Mouse (Mus musculus) testis, adult 2 months (tissue): ENCODE measurements at regions not wholly inside any gene's neighbourhood (a gene's known extent, or its start where the extent isn't known, plus 50 kb on each side); places are given as distances from the start of the nearest gene placed in this dataset.

Experiments used
- H3K27ac ChIP-seq: fragments of 200-500 bp; 2 replicates; pipeline ENCODE4 v1.5.1; 2012; ENCODE audit warnings: low read depth, low read length; ENCODE audit not compliant: control insufficient read depth, insufficient read depth
- H3K27me3 ChIP-seq: fragments of 200-500 bp; 2 replicates; pipeline ENCODE4 v1.6.1; 2012; ENCODE audit warnings: mild to moderate bottlenecking, low read length, moderate library complexity; ENCODE audit not compliant: control insufficient read depth, insufficient read depth
- H3K36me3 ChIP-seq: fragments of 200-500 bp; 2 replicates; pipeline ENCODE4 v1.6.1; 2012; ENCODE audit warnings: mild to moderate bottlenecking, low read length; ENCODE audit not compliant: control insufficient read depth, insufficient read depth
- H3K4me1 ChIP-seq: fragments of 200-500 bp; 2 replicates; pipeline ENCODE4 v1.6.1; 2012; ENCODE audit warnings: low read length; ENCODE audit not compliant: control insufficient read depth, insufficient read depth
- H3K4me3 ChIP-seq: fragments of 200-500 bp; 2 replicates; pipeline ENCODE4 v1.5.1; 2012; ENCODE audit warnings: low read depth, mild to moderate bottlenecking, low read length, moderate library complexity, mixed read lengths; ENCODE audit not compliant: control insufficient read depth
- CTCF ChIP-seq: fragments of 200-500 bp; IDR thresholded peaks from 2 replicates; pipeline ENCODE4 v1.5.1; 2012; ENCODE audit warnings: low read depth, mild to moderate bottlenecking, inconsistent platforms, low read length, moderate library complexity; ENCODE audit not compliant: control insufficient read depth, insufficient read depth, insufficient replicate concordance
- POLR2A ChIP-seq: fragments of 200-500 bp; IDR thresholded peaks from 2 replicates; pipeline ENCODE4 v1.6.1; 2012; ENCODE audit warnings: low read depth, mild to moderate bottlenecking, inconsistent platforms, low read length, moderate library complexity; ENCODE audit not compliant: control insufficient read depth

DNA sequence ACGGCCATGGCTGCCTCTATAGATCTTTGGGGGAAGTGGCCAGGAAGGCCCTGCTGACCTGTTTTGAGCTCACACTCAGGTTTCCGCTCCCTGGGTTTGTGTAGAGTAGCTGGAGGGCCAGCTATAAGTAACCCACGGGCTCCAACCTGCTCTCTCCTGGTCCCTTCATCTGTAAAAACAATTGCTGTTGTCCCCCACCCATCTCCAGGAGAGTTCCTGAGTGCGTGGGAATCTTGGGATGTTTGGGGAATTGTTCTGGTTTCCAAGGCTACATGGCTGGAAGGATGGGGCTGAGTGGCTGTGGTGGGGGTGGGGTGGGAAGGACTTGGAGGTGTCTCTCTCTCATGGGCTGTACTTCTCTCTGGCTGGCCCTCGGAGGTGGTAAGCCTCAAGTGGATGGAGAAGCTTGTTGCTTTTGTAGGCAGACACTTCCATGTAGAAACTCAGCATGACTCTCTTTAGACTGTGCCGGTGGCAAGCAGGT lies 86.0 kb downstream of the Ackr3 start:
- TF ChIP-seq POLR2A (no peak), CTCF (no peak)
- no peaks in the 10 kb centered on the region for H3K27me3 ChIP-seq
- no peaks in the 10 kb centered on the region for H3K36me3 ChIP-seq
- H3K4me3 ChIP-seq = peak overlapping the region; percentile 44
- H3K4me1 ChIP-seq = peaks cover 8% of the 10 kb centered on the region
- no peak overlapping the region for H3K27ac ChIP-seq

DNA sequence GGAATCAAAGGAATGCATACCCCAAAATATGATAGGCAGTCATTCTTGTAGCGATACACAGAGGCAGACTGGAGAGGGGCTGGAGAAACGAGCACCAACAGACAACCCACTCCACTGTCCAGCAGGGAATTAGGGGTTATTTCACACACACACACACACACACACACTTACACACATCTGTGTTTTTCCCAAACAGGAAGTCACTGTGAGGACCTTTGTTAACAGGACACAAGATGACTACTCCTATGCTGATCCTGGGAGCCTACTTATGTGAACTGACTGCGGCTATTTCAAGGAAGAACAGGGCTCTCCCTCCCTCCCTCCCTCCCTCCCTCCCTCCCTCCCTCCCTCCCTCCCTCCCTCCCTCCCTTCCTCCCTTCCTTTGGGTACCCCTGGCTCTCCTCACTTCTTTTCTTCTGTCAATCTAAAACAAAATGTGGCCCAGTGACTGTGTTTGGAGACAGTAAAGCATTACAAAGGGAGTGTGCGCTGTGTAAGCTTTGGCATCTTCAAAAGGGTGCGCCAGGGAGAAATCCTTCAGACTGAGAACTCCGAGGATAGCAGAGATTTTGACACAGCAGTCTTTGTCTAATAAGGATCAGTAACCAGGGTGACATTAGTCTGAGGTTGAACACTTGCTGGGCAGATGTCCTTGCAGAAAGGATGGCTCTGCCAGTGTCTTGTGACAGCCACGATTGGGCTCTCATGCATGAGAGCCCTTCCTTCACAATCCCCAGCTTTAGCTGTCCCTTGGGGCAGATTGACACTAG lies 86.8 kb downstream of the Ackr3 start:
- Histone ChIP-seq H3K36me3 (no peaks in the 10 kb centered on the region), H3K4me1 (peaks cover 8% of the 10 kb centered on the region), H3K4me3 (peak overlapping the region; percentile 39; the same call in 1 of the 2 replicates), H3K27ac (no peak overlapping the region), H3K27me3 (no peaks in the 10 kb centered on the region)
- TF ChIP-seq CTCF = no peak
- no peak for TF ChIP-seq POLR2A

DNA sequence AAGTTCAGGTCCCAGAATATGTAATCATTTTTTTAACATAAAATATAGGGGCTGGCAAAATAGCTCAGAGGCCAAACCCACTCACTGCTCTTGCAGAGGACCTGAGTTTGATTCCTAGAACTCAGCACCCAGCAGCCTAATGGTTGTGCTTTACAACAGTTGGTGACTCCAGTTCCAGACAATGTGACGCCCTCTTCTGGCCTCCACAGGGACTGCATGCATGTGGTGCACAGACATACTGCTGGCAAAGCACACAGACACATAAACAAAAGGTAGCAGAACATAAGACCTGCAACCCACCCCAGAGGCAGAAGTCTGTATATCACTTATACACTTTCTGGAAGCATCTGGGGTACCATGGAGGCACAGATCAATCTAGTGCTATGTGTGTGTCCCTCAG lies 87.5 kb downstream of the Ackr3 start:
- H3K27ac ChIP-seq = no peak overlapping the region
- H3K36me3 ChIP-seq = no peaks in the 10 kb centered on the region
- no peak overlapping the region for H3K4me3 ChIP-seq
- TF ChIP-seq POLR2A = no peak
- TF ChIP-seq CTCF = peak; percentile 65; the same call in 1 of the 2 replicates
- no peaks in the 10 kb centered on the region for H3K27me3 ChIP-seq
- peaks cover 4% of the 10 kb centered on the region for H3K4me1 ChIP-seq

DNA sequence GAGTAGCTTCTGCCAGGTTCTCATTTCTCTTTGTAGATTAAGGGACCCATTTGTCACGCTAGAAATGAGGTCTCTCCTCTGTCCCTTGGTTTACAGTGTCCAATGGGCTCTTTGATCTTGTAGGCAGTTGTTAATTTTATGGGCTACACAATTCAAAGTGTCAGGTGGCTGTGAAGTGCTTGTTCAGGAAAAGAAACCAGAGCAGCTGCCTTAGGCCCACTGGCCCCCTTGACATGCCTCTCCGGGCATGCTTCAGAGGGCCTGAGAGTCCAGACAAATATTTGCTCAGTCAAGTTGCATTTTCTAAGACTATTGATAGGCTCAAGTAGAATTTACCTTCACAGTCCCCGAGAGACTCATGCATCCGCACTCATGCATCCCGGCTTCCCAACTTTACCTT lies 94.0 kb downstream of the Ackr3 start:
- no peak overlapping the region for H3K4me3 ChIP-seq
- H3K27ac ChIP-seq = no peak overlapping the region
- H3K27me3 ChIP-seq = no peaks in the 10 kb centered on the region

DNA sequence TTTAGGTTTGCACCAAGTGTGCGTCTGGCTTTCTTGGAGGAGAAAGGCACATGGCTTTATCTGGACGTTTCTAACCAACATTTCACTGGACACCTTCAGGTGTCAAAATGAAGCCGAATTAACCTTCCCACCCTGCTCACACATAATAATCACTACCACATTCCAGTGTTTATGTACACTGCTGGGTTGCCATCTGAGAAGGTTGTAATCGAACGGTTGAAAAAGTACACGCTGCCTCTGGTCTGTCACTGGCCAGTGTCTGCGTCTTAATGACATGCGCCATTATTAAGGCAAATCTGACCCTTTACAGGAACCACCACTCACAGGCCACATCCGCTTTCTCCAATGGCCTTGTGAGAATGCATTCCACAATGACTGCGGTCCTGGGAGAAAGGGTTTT lies 96.4 kb downstream of the Ackr3 start:
- Histone ChIP-seq H3K36me3 (no peaks in the 10 kb centered on the region), H3K27ac (no peak overlapping the region), H3K27me3 (no peaks in the 10 kb centered on the region), H3K4me3 (no peak overlapping the region), H3K4me1 (no peaks in the 10 kb centered on the region)
- TF ChIP-seq POLR2A (no peak), CTCF (no peak)

More for the DNA sequence above, 94.0 kb downstream of the Ackr3 start:
- no peaks in the 10 kb centered on the region for H3K4me1 ChIP-seq
- TF ChIP-seq CTCF = no peak
- TF ChIP-seq POLR2A = no peak
- no peaks in the 10 kb centered on the region for H3K36me3 ChIP-seq

DNA sequence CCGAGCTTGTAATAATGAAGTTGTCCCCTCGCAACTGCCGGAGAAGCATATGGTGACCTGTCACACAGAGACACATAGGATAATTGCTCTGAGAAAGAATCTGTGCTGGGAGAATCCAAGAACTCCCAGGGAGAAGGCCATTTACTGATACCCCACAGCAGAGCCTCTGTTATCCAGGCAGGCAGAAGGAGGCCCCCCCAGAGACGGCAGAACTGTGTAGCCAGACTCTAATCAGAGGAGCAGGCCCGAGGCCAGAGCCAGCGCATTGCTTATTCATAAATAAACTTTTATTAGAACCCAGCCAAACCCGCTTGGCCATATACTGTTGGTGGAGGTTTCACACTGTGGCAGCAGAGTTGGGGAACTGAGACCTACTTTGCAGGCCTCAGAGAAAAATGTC lies 100.6 kb downstream of the Ackr3 start:
- Histone ChIP-seq H3K27ac (no peak overlapping the region), H3K4me3 (no peak overlapping the region), H3K4me1 (no peaks in the 10 kb centered on the region), H3K27me3 (no peaks in the 10 kb centered on the region), H3K36me3 (no peaks in the 10 kb centered on the region)
- TF ChIP-seq POLR2A (no peak), CTCF (no peak)

DNA sequence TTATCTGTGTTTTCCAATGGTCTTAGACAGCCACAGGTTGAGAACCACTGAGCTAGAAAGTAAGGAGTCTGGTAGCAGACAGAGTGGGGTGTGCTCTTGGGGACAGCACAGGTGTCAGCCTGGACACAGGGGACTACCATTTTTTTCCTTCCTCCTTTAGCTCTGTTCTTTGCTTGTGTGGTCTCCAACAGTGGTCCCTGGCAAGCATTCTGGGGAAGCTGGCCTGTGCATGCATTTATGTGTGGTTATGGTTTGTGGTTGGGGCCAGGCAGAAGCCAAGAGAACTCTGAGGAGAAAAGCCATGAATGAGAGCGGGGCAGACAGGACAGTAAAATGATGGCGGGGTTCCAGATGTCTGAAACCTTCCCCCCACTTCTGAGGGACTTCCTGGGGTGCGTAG lies 107.2 kb downstream of the Ackr3 start:
- Histone ChIP-seq H3K4me1 (no peaks in the 10 kb centered on the region), H3K4me3 (no peak overlapping the region), H3K27me3 (no peaks in the 10 kb centered on the region), H3K36me3 (no peaks in the 10 kb centered on the region), H3K27ac (no peak overlapping the region)
- TF ChIP-seq CTCF (no peak), POLR2A (no peak)
